Mouse (Mus musculus): Measurements from ENCODE around the gene Rnaseh2b.

Rnaseh2b gene

GRCm38 (mm10) chr14:62355201-62355600, 62.8 kb downstream of the Rnaseh2b start:
- no peak for DNase-seq (ENCODE audit: low read depth, low spot score)

GRCm38 (mm10) chr14:62361263-62361980, 69.0 kb downstream of the Rnaseh2b start:
- no peak for DNase-seq (ENCODE audit: low read depth, low spot score)

GRCm38 (mm10) chr14:62363774-62364173, 71.4 kb downstream of the Rnaseh2b start:
- no peak for DNase-seq (ENCODE audit: low read depth, low spot score)

- DNase-seq (ENCODE audit: low read depth, low spot score) = peak; percentile 40
These were observed 78.4 kb downstream of the Rnaseh2b start for GRCm38 (mm10) chr14:62370819-62371218.

GRCm38 (mm10) chr14:62374001-62374400, 81.6 kb downstream of the Rnaseh2b start:
- DNase-seq (ENCODE audit: low read depth, low spot score) = no peak

- DNase-seq (ENCODE audit: low read depth, low spot score) = peak; percentile 78
These were observed 83.3 kb downstream of the Rnaseh2b start for GRCm38 (mm10) chr14:62375694-62376093.

- no peak for DNase-seq (ENCODE audit: low read depth, low spot score)
These were observed 83.7 kb downstream of the Rnaseh2b start for GRCm38 (mm10) chr14:62376115-62376514.

- no peak for DNase-seq (ENCODE audit: low read depth, low spot score)
These were observed 87.0 kb downstream of the Rnaseh2b start for GRCm38 (mm10) chr14:62379391-62379790.

- DNase-seq (ENCODE audit: low read depth, low spot score) = no peak
These were observed 88.2 kb downstream of the Rnaseh2b start for GRCm38 (mm10) chr14:62380606-62381005.

- no peak for DNase-seq (ENCODE audit: low read depth, low spot score)
These were observed 90.7 kb downstream of the Rnaseh2b start for GRCm38 (mm10) chr14:62383109-62383508.

GRCm38 (mm10) chr14:62383786-62384299, 91.5 kb downstream of the Rnaseh2b start:
- no peak for DNase-seq (ENCODE audit: low read depth, low spot score)

- DNase-seq (ENCODE audit: low read depth, low spot score) = peak; percentile 50
These were observed 96.8 kb downstream of the Rnaseh2b start for GRCm38 (mm10) chr14:62389064-62389728.

- peak; percentile 8 for DNase-seq (ENCODE audit: low read depth, low spot score)
These were observed 97.5 kb downstream of the Rnaseh2b start for GRCm38 (mm10) chr14:62389729-62390536.

- DNase-seq (ENCODE audit: low read depth, low spot score) = no peak
These were observed 100.4 kb downstream of the Rnaseh2b start for GRCm38 (mm10) chr14:62392754-62393153.

GRCm38 (mm10) chr14:62395346-62395745, 103.0 kb downstream of the Rnaseh2b start:
- no peak for DNase-seq (ENCODE audit: low read depth, low spot score)

- DNase-seq (ENCODE audit: low read depth, low spot score) = no peak
These were observed 123.8 kb downstream of the Rnaseh2b start for GRCm38 (mm10) chr14:62416007-62416741.

GRCm38 (mm10) chr14:62416742-62417134, 124.3 kb downstream of the Rnaseh2b start:
- DNase-seq (ENCODE audit: low read depth, low spot score) = peak; percentile 57

- no peak for DNase-seq (ENCODE audit: low read depth, low spot score)
These were observed 125.1 kb downstream of the Rnaseh2b start for GRCm38 (mm10) chr14:62417501-62417900.

GRCm38 (mm10) chr14:62422265-62422664, 129.9 kb downstream of the Rnaseh2b start:
- no peak for DNase-seq (ENCODE audit: low read depth, low spot score)
